Comparison of ENCODE assay signal across 28 mouse cellular contexts in the genomic region with DNA sequence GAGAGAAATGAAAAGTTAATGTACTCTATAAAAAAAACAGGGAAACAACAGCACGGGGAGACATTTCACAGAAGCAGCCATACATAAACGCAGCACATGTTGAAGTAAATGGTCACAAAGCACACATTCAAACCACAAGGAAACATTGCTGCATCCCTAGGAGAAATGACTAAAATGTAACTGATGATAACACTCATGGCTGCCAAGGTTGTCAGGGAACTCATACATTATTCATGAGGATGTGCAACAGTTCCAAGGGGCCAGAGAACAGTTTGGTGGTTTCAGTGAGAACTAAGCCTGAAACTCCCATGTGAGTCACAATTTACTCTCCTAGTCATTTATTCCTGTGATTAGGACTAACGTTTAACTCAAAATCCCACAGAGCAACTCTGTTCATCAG. TPM values are rescaled to one million over a fixed set of nuclear protein-coding genes. Genes with fewer than 3 reads are reported as not detected.
DNase-seq lines count a peak whose midpoint lies in the region; ATAC-seq lines count a peak whose summit lies in the region.
"Had no signal": no experiment of that assay in that cellular context is flagged by ENCODE, and none has a peak within 500 bp of the region (broad histone marks: within the 10 kb centered on the region; RNA-seq: fewer than 3 reads in every experiment).

No protein-coding gene starts in this region.

- no peak for ATAC-seq in forebrain, embryonic 14.5 days
- ATAC-seq in forebrain, embryonic 15.5 days (replicated peaks): no peak
- no peak for ATAC-seq in midbrain, embryonic 11.5 days (ENCODE audit: low FRiP score)
- ATAC-seq in midbrain, embryonic 15.5 days (replicated peaks): no peak

- H3K27me3 ChIP-seq in forebrain, embryonic 14.5 days (replicated peaks; ENCODE audit: control insufficient read depth, insufficient read depth, low read length): no peaks in the 10 kb centered on the region
- no peaks in the 10 kb centered on the region for H3K27me3 ChIP-seq in forebrain, embryonic 15.5 days
- no peaks in the 10 kb centered on the region for H3K27me3 ChIP-seq in midbrain, embryonic 11.5 days (ENCODE audit: control insufficient read depth, insufficient read depth, low read length)
- no peaks in the 10 kb centered on the region for H3K27me3 ChIP-seq in midbrain, embryonic 15.5 days (replicated peaks)
- H3K27me3 ChIP-seq: heart, embryonic 13.5 days; hindbrain, embryonic 12.5 days; liver, embryonic 13.5 days; megakaryocyte, embryonic 14.5 days had no signal

- no peaks in the 10 kb centered on the region for H3K9me3 ChIP-seq in forebrain, embryonic 14.5 days (replicated peaks; ENCODE audit: control insufficient read depth, low read length)
- no peaks in the 10 kb centered on the region for H3K9me3 ChIP-seq in forebrain, embryonic 15.5 days
- no peaks in the 10 kb centered on the region for H3K9me3 ChIP-seq in midbrain, embryonic 11.5 days (ENCODE audit: control insufficient read depth, low read length)
- H3K9me3 ChIP-seq in midbrain, embryonic 15.5 days: no peaks in the 10 kb centered on the region
- H3K9me3 ChIP-seq: G1E; heart, embryonic 13.5 days; hindbrain, embryonic 12.5 days; liver, embryonic 13.5 days; megakaryocyte, embryonic 14.5 days had no signal

- H3K9ac ChIP-seq in forebrain, embryonic 14.5 days (ENCODE audit: low read length): no peak overlapping the region
- no peak overlapping the region for H3K9ac ChIP-seq in forebrain, embryonic 15.5 days (replicated peaks)
- no peak overlapping the region for H3K9ac ChIP-seq in midbrain, embryonic 11.5 days (ENCODE audit: low read length)
- H3K9ac ChIP-seq in midbrain, embryonic 15.5 days: no peak overlapping the region
- H3K9ac ChIP-seq: heart, embryonic 13.5 days; hindbrain, embryonic 12.5 days; liver, embryonic 13.5 days had no signal

- H3K4me1 ChIP-seq in forebrain, embryonic 14.5 days (ENCODE audit: control insufficient read depth, insufficient read depth, low read length): no peaks in the 10 kb centered on the region
- H3K4me1 ChIP-seq in forebrain, embryonic 15.5 days: no peaks in the 10 kb centered on the region
- no peaks in the 10 kb centered on the region for H3K4me1 ChIP-seq in midbrain, embryonic 11.5 days (ENCODE audit: control insufficient read depth, insufficient read depth, low read length)
- H3K4me1 ChIP-seq in midbrain, embryonic 15.5 days: no peaks in the 10 kb centered on the region
- H3K4me1 ChIP-seq: liver, embryonic 13.5 days; megakaryocyte, embryonic 14.5 days had no signal

- peak; percentile 23 for DNase-seq in forebrain, embryonic 14.5 days (ENCODE audit: low spot score)
- peak; percentile 81 for DNase-seq in midbrain, embryonic 11.5 days (ENCODE audit: low spot score, missing footprints)
- peak; percentile 77 for DNase-seq in Muller cell, postnatal 12 days (ENCODE audit: inconsistent ontology term)
- DNase-seq in fibroblast of lung, adult 2 months (ENCODE audit: low read depth): peak; percentile 69
- no peak for DNase-seq in cerebellum, adult 9-11 months
- DNase-seq in left cerebral cortex, adult 18-20 months (ENCODE audit: low spot score in 2 of 2): no peak
- DNase-seq: adrenal gland, postnatal 14 days; cerebellum, adult 8-10 months; gastrocnemius, postnatal 36 days; heart, adult 2 months; heart, postnatal 14 days; kidney, adult 18-20 months; layer of hippocampus, adult 9-11 months; liver, embryonic 13.5 days; lung, adult 2 months; lung, postnatal 14 days; retina, postnatal 1 day; thymus, adult 18-20 months; thymus, postnatal 4 days had no signal

- H3K4me2 ChIP-seq in forebrain, embryonic 14.5 days (ENCODE audit: low read length): no peak overlapping the region
- no peak overlapping the region for H3K4me2 ChIP-seq in forebrain, embryonic 15.5 days (replicated peaks)
- no peak overlapping the region for H3K4me2 ChIP-seq in midbrain, embryonic 11.5 days
- no peak overlapping the region for H3K4me2 ChIP-seq in midbrain, embryonic 15.5 days
- H3K4me2 ChIP-seq: heart, embryonic 13.5 days; hindbrain, embryonic 12.5 days; liver, embryonic 13.5 days had no signal

- no peaks in the 10 kb centered on the region for H3K36me3 ChIP-seq in forebrain, embryonic 14.5 days (ENCODE audit: control insufficient read depth, insufficient read depth, low read length)
- H3K36me3 ChIP-seq in forebrain, embryonic 15.5 days: no peaks in the 10 kb centered on the region
- H3K36me3 ChIP-seq in midbrain, embryonic 11.5 days (ENCODE audit: control insufficient read depth, insufficient read depth, low read length): no peaks in the 10 kb centered on the region
- no peaks in the 10 kb centered on the region for H3K36me3 ChIP-seq in midbrain, embryonic 15.5 days (replicated peaks)
- H3K36me3 ChIP-seq: G1E; hindbrain, embryonic 12.5 days; liver, embryonic 13.5 days had no signal

- H3K4me3 ChIP-seq in forebrain, embryonic 14.5 days (ENCODE audit: low read depth, low read length): no peak overlapping the region
- no peak overlapping the region for H3K4me3 ChIP-seq in forebrain, embryonic 15.5 days
- no peak overlapping the region for H3K4me3 ChIP-seq in midbrain, embryonic 11.5 days (ENCODE audit: low read depth, low read length)
- no peak overlapping the region for H3K4me3 ChIP-seq in midbrain, embryonic 15.5 days
- H3K4me3 ChIP-seq: heart, adult 2 months; heart, embryonic 13.5 days; hindbrain, embryonic 12.5 days; left cerebral cortex, adult 2 months; liver, embryonic 13.5 days; megakaryocyte, embryonic 14.5 days had no signal

- 74% methylated on average over 3 of the region's 3 CpGs for WGBS in forebrain, embryonic 14.5 days
- WGBS in forebrain, embryonic 15.5 days: 63% methylated on average over 3 of the region's 3 CpGs
- WGBS in midbrain, embryonic 11.5 days: 84% methylated on average over 3 of the region's 3 CpGs
- WGBS in midbrain, embryonic 15.5 days: 80% methylated on average over 3 of the region's 3 CpGs

- no peak overlapping the region for H3K27ac ChIP-seq in forebrain, embryonic 14.5 days (ENCODE audit: low read depth, low read length)
- no peak overlapping the region for H3K27ac ChIP-seq in forebrain, embryonic 15.5 days (replicated peaks)
- H3K27ac ChIP-seq in midbrain, embryonic 11.5 days (ENCODE audit: low read depth, low read length): no peak overlapping the region
- H3K27ac ChIP-seq in midbrain, embryonic 15.5 days: no peak overlapping the region
- H3K27ac ChIP-seq: heart, adult 2 months; heart, embryonic 13.5 days; hindbrain, embryonic 12.5 days; left cerebral cortex, adult 2 months; liver, embryonic 13.5 days had no signal

RNA-seq across cellular contexts. Expression of a gene that starts 22.0 kb away (rescaled TPM):
- polyA plus RNA-seq in forebrain, embryonic 14.5 days (2014; fragmentation: Nextera tagmentation; extraction: Ambion mirVana): 0.48 TPM in 2 replicates
- 0.13 and 0.19 TPM in 2 replicates for polyA plus RNA-seq in forebrain, embryonic 15.5 days (2015; fragmentation: Nextera tagmentation; extraction: Ambion mirVana)
- polyA plus RNA-seq in midbrain, embryonic 11.5 days (2014; fragmentation: Nextera tagmentation; extraction: Ambion mirVana): 0.21 TPM in 1 of 2 replicates, not detected in the other
- 0.22 and 0.25 TPM in 2 replicates for polyA plus RNA-seq in midbrain, embryonic 15.5 days (2015; fragmentation: Nextera tagmentation; extraction: Ambion mirVana)
- 1 to 10 TPM; 1.7 to 2.2 TPM for total RNA-seq in left cerebral cortex, adult 18-20 months (2021)
- total RNA-seq: monocyte, adult 5-6 weeks had no signal
- polyA plus RNA-seq: forebrain, embryonic 11.5 days; G1E had no signal

Comparison
In these comparisons a context has a peak if more than half of its experiments do, and no peak if none do; other contexts are left out.
1. DNase-seq: peak in forebrain, embryonic 14.5 days (single experiment), midbrain, embryonic 11.5 days (single experiment), Muller cell, postnatal 12 days (single experiment) and fibroblast of lung, adult 2 months (single experiment); none in cerebellum, adult 9-11 months (single experiment) and left cerebral cortex, adult 18-20 months (0 of 2).